Mouse (Mus musculus): ENCODE measurements around the gene Mthfsd. TPM values are rescaled to one million over a fixed set of nuclear protein-coding genes. Genes with fewer than 3 reads are reported as not detected.

The Mthfsd gene
- polyA plus RNA-seq, 1 experiment from 2014 or later, result 81.1 TPM

GRCm38 (mm10) chr8:121084210-121084951 lies 23.8 kb downstream of the Mthfsd start, which contains the start of gene Foxf1:
Foxf1 (plus strand) TSS chr8:121084386.
- Histone ChIP-seq H3K4me1 (ENCODE audit: insufficient read depth, low read length) (peaks cover 30% of the 10 kb centered on the region), H3K9me3 (ENCODE audit: low read length) (no peaks in the 10 kb centered on the region), H3K27me3 (ENCODE audit: insufficient read depth, low read length) (peaks cover 100% of the 10 kb centered on the region), H3K27ac (ENCODE audit: low read length) (no peak within 1 kb of the TSS), H3K4me2 (replicated peaks; ENCODE audit: low read depth, low read length) (peak within 1 kb of the TSS; percentile 77), H3K4me3 (ENCODE audit: low read length) (peak within 1 kb of the TSS; percentile 50), H3K9ac (replicated peaks; ENCODE audit: low read length) (peak within 1 kb of the TSS; percentile 42), H3K36me3 (ENCODE audit: insufficient read depth, low read length) (no peaks in the 10 kb centered on the region)
- ATAC-seq (ENCODE audit: low FRiP score, low TSS enrichment), result peak; percentile 46
- under 1% methylated on average over 58 of the region's 83 CpGs for WGBS

- Histone ChIP-seq H3K4me1 (ENCODE audit: insufficient read depth, low read length) (peaks cover 27% of the 10 kb centered on the region), H3K27me3 (ENCODE audit: insufficient read depth, low read length) (peaks cover 100% of the 10 kb centered on the region), H3K9me3 (ENCODE audit: low read length) (no peaks in the 10 kb centered on the region), H3K4me2 (replicated peaks; ENCODE audit: low read depth, low read length) (peak overlapping the region; percentile 77), H3K9ac (replicated peaks; ENCODE audit: low read length) (peak overlapping the region; percentile 10; the same call in 1 of the 2 replicates), H3K36me3 (ENCODE audit: insufficient read depth, low read length) (no peaks in the 10 kb centered on the region), H3K27ac (ENCODE audit: low read length) (no peak overlapping the region), H3K4me3 (ENCODE audit: low read length) (peak overlapping the region; percentile 50)
- under 1% methylated on average over 15 of the region's 27 CpGs for WGBS
- ATAC-seq (ENCODE audit: low FRiP score, low TSS enrichment), result peak; percentile 44; the same call in 1 of the 2 replicates
These were observed 24.3 kb downstream of the Mthfsd start for GRCm38 (mm10) chr8:121083936-121084209.

- H3K9me3 ChIP-seq (ENCODE audit: low read length), result no peaks in the 10 kb centered on the region
- H3K9ac ChIP-seq (replicated peaks; ENCODE audit: low read length), result peak overlapping the region; percentile 10; the same call in 1 of the 2 replicates
- peaks cover 100% of the 10 kb centered on the region for H3K27me3 ChIP-seq (ENCODE audit: insufficient read depth, low read length)
- peaks cover 27% of the 10 kb centered on the region for H3K4me1 ChIP-seq (ENCODE audit: insufficient read depth, low read length)
- no peaks in the 10 kb centered on the region for H3K36me3 ChIP-seq (ENCODE audit: insufficient read depth, low read length)
- peak; percentile 86 for ATAC-seq (ENCODE audit: low FRiP score, low TSS enrichment)
- under 1% methylated on average over 89 of the region's 89 CpGs for WGBS
- H3K4me2 ChIP-seq (replicated peaks; ENCODE audit: low read depth, low read length), result peak overlapping the region; percentile 77
- H3K4me3 ChIP-seq (ENCODE audit: low read length), result peak overlapping the region; percentile 50
- no peak overlapping the region for H3K27ac ChIP-seq (ENCODE audit: low read length)
These were observed 24.9 kb downstream of the Mthfsd start for GRCm38 (mm10) chr8:121083093-121083935.

- Histone ChIP-seq H3K4me3 (ENCODE audit: low read length) (peak overlapping the region; percentile 50), H3K27ac (ENCODE audit: low read length) (no peak overlapping the region), H3K9ac (replicated peaks; ENCODE audit: low read length) (no peak overlapping the region), H3K4me1 (ENCODE audit: insufficient read depth, low read length) (peaks cover 27% of the 10 kb centered on the region), H3K4me2 (replicated peaks; ENCODE audit: low read depth, low read length) (peak overlapping the region; percentile 77), H3K36me3 (ENCODE audit: insufficient read depth, low read length) (no peaks in the 10 kb centered on the region), H3K9me3 (ENCODE audit: low read length) (no peaks in the 10 kb centered on the region), H3K27me3 (ENCODE audit: insufficient read depth, low read length) (peaks cover 99% of the 10 kb centered on the region)
- 2% methylated on average over 57 of the region's 57 CpGs for WGBS
- no peak for ATAC-seq (ENCODE audit: low FRiP score, low TSS enrichment)
These were observed 25.7 kb downstream of the Mthfsd start for GRCm38 (mm10) chr8:121082218-121083092.

- Histone ChIP-seq H3K4me2 (replicated peaks; ENCODE audit: low read depth, low read length) (no peak overlapping the region), H3K27ac (ENCODE audit: low read length) (no peak overlapping the region)
- no peak for ATAC-seq (ENCODE audit: low FRiP score, low TSS enrichment)
These were observed 26.8 kb downstream of the Mthfsd start for GRCm38 (mm10) chr8:121081398-121081797.

GRCm38 (mm10) chr8:121080361-121081090 lies 27.7 kb downstream of the Mthfsd start:
- WGBS, result under 1% methylated on average over 49 of the region's 49 CpGs
- H3K4me3 ChIP-seq (ENCODE audit: low read length), result peak overlapping the region; percentile 14
- ATAC-seq (ENCODE audit: low FRiP score, low TSS enrichment), result no peak
- no peak overlapping the region for H3K9ac ChIP-seq (replicated peaks; ENCODE audit: low read length)
- H3K36me3 ChIP-seq (ENCODE audit: insufficient read depth, low read length), result no peaks in the 10 kb centered on the region
- peaks cover 99% of the 10 kb centered on the region for H3K27me3 ChIP-seq (ENCODE audit: insufficient read depth, low read length)
- no peak overlapping the region for H3K4me2 ChIP-seq (replicated peaks; ENCODE audit: low read depth, low read length)
- H3K27ac ChIP-seq (ENCODE audit: low read length), result no peak overlapping the region
- peaks cover 27% of the 10 kb centered on the region for H3K4me1 ChIP-seq (ENCODE audit: insufficient read depth, low read length)
- no peaks in the 10 kb centered on the region for H3K9me3 ChIP-seq (ENCODE audit: low read length)

More at GRCm38 (mm10) chr8:121081398-121081797, 26.8 kb downstream of the Mthfsd start:
- H3K9me3 ChIP-seq (ENCODE audit: low read length), result no peaks in the 10 kb centered on the region
- H3K4me3 ChIP-seq (ENCODE audit: low read length), result no peak overlapping the region
- H3K36me3 ChIP-seq (ENCODE audit: insufficient read depth, low read length), result no peaks in the 10 kb centered on the region
- 3% methylated on average over 7 of the region's 7 CpGs for WGBS
- H3K9ac ChIP-seq (replicated peaks; ENCODE audit: low read length), result no peak overlapping the region
- H3K27me3 ChIP-seq (ENCODE audit: insufficient read depth, low read length), result peaks cover 99% of the 10 kb centered on the region
- peaks cover 27% of the 10 kb centered on the region for H3K4me1 ChIP-seq (ENCODE audit: insufficient read depth, low read length)

GRCm38 (mm10) chr8:121079944-121080343 lies 28.2 kb downstream of the Mthfsd start:
- no peak overlapping the region for H3K4me3 ChIP-seq (ENCODE audit: low read length)
- H3K4me1 ChIP-seq (ENCODE audit: insufficient read depth, low read length), result peaks cover 25% of the 10 kb centered on the region
- H3K9ac ChIP-seq (replicated peaks; ENCODE audit: low read length), result no peak overlapping the region
- H3K27me3 ChIP-seq (ENCODE audit: insufficient read depth, low read length), result peaks cover 99% of the 10 kb centered on the region
- H3K4me2 ChIP-seq (replicated peaks; ENCODE audit: low read depth, low read length), result no peak overlapping the region
- no peaks in the 10 kb centered on the region for H3K36me3 ChIP-seq (ENCODE audit: insufficient read depth, low read length)
- ATAC-seq (ENCODE audit: low FRiP score, low TSS enrichment), result no peak
- no peaks in the 10 kb centered on the region for H3K9me3 ChIP-seq (ENCODE audit: low read length)
- WGBS, result 4% methylated on average over 12 of the region's 12 CpGs
- H3K27ac ChIP-seq (ENCODE audit: low read length), result no peak overlapping the region

- Histone ChIP-seq H3K36me3 (ENCODE audit: insufficient read depth, low read length) (no peaks in the 10 kb centered on the region), H3K9me3 (ENCODE audit: low read length) (no peaks in the 10 kb centered on the region), H3K27me3 (ENCODE audit: insufficient read depth, low read length) (peaks cover 99% of the 10 kb centered on the region), H3K4me1 (ENCODE audit: insufficient read depth, low read length) (peaks cover 17% of the 10 kb centered on the region), H3K27ac (ENCODE audit: low read length) (no peak overlapping the region), H3K9ac (replicated peaks; ENCODE audit: low read length) (no peak overlapping the region), H3K4me3 (ENCODE audit: low read length) (no peak overlapping the region), H3K4me2 (replicated peaks; ENCODE audit: low read depth, low read length) (no peak overlapping the region)
- ATAC-seq (ENCODE audit: low FRiP score, low TSS enrichment), result no peak
- WGBS, result 2% methylated on average over 7 of the region's 7 CpGs
These were observed 29.0 kb downstream of the Mthfsd start for GRCm38 (mm10) chr8:121079201-121079600.

- H3K9me3 ChIP-seq (ENCODE audit: low read length), result no peaks in the 10 kb centered on the region
- H3K4me3 ChIP-seq (ENCODE audit: low read length), result no peak overlapping the region
- H3K36me3 ChIP-seq (ENCODE audit: insufficient read depth, low read length), result no peaks in the 10 kb centered on the region
- no peak overlapping the region for H3K27ac ChIP-seq (ENCODE audit: low read length)
- 6% methylated on average over 14 of the region's 14 CpGs for WGBS
- H3K4me2 ChIP-seq (replicated peaks; ENCODE audit: low read depth, low read length), result no peak overlapping the region
- peaks cover 99% of the 10 kb centered on the region for H3K27me3 ChIP-seq (ENCODE audit: insufficient read depth, low read length)
- ATAC-seq (ENCODE audit: low FRiP score, low TSS enrichment), result no peak
- no peak overlapping the region for H3K9ac ChIP-seq (replicated peaks; ENCODE audit: low read length)
- H3K4me1 ChIP-seq (ENCODE audit: insufficient read depth, low read length), result peaks cover 13% of the 10 kb centered on the region
These were observed 29.5 kb downstream of the Mthfsd start for GRCm38 (mm10) chr8:121078721-121079120.
